Mouse (Mus musculus) cerebellum, adult 11-12 months (tissue): ENCODE data around the gene Rfx8.
"Not testable (repeated sequence)": the region's sequence is repeated elsewhere in the genome, so short reads cannot be mapped to it uniquely, and the experiment has no call there.

ENCODE experiments used
- DNase-seq: peaks from one replicate; pipeline ENCODE4 v3.0.0; 2022

The Rfx8 gene

DNA sequence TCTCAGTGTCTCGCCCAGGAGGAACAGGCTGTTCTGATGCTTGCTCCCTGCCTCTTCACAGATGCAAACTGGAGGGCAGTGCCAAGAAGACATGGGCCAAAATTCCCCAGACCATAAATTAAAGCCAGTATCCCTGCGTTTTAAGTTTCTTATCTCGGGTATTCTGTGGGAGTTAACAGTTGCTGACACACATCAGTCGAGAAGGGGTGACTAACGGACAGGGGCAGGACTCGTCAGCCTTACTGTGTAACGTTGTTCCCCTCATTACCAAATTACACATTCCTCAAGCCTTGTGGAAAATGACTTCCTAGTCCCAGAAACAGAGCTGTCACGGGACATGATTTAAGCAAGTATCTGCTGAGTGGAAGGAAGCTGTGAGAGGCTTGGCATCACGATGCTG is 33.5 kb downstream of the Rfx8 start:
- no peak for DNase-seq

DNA sequence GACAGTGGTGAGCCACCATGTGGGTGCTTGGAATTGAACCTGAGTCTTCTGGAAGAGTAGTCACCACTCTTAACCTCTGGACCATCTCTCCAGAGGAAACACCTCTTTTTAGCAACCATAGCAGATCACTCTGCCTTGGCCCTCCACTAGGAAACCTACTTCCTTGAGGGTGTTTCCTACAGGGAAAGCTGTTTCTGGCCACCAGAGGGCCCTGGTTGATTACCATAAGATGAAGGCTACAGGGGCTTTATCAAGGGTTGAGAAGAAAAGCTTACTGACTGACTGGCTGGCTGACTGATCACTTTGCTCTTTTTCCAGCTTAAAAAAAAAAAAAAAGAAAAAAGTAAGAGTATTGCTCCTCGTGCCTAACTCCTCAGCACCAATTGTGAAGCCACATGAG is 35.0 kb downstream of the Rfx8 start:
- DNase-seq, result peak; percentile 28

DNA sequence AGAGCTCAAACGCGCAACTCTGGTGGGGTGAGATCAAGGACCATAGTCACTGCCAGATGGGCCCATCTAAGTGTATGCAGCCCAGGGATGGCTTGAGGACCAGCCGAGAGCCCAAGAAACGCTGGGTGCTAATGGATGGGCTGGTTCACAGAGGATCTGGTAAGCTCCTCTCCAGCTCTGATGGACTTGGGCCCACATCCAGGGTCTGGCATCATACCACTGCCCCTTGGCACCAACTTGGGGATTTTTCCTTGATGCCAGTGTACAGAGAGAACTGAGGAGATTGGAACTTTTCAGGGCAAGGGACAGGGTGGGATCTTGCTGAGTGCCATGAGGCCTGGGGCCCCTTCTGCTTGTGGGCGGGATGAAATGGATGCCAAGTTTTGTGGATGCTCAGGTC is 39.2 kb downstream of the Rfx8 start:
- no peak for DNase-seq

DNA sequence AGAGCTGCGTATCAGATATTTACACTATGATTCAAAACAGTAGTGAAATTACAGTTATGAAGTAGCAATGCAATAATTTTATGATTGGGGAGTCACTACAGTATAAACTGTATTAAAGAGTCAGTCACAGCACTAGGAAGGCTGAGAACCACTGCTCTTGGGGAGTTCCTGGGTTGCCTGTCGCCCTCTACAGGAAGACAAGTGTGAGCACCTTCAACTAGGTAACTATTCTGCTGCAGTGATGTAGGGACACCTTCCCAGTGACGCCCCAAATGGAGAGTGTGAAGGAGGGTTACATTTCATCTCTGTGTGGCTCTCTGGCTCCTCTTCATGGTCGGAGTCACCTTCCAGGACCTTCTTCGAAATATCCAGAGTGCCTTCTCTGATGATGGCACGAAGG is 40.3 kb downstream of the Rfx8 start:
- DNase-seq, result no peak

DNA sequence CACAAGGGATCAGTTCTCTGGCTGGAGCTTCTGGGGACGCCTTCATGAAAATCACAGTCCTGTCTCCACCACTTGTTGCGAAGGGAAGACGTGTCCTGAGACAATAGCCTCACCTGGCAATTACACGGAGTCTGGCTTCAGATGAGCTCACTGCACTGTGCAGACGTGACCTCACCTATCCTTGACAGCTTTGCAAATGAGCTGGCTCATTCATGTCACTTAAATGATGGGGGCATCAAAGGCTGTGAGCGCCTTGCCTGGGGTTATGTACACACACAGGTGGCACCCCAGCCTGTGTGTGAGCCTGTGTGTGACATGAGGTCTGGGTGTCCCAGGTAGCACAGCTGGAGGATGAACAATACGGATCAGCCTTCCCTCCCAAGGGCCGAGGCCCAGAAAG is 41.9 kb downstream of the Rfx8 start:
- DNase-seq, result no peak

DNA sequence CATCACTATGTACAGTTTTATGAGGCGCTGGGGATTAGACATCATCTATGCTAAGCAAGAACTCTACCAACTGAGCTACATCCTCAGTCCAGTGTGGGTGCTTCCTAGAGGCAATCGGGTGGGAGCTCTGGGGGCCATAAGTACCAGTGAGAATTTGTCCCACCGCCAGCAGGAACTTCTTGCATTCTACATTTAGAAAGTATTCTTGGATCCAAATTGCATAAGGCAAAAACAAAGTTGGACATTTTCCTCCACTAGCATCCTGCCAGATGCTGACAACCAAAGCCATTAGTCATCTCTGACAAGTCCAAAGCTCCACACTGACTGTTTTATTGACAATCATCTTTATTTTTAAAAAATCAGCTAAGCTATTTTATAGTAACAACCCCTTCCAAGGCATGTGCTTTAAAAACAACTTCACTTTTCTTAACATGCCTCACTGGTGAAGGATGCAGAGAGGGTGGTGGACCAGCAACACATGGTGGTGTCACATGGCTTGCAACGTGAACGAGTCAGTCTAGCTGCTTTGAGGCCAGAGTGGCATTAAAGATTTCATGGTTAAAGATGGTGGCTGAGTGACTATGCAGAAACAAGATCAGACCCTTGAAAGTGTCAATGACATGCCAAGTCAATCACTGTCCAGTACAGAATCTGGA is 44.4 kb downstream of the Rfx8 start:
- DNase-seq, result no peak

DNA sequence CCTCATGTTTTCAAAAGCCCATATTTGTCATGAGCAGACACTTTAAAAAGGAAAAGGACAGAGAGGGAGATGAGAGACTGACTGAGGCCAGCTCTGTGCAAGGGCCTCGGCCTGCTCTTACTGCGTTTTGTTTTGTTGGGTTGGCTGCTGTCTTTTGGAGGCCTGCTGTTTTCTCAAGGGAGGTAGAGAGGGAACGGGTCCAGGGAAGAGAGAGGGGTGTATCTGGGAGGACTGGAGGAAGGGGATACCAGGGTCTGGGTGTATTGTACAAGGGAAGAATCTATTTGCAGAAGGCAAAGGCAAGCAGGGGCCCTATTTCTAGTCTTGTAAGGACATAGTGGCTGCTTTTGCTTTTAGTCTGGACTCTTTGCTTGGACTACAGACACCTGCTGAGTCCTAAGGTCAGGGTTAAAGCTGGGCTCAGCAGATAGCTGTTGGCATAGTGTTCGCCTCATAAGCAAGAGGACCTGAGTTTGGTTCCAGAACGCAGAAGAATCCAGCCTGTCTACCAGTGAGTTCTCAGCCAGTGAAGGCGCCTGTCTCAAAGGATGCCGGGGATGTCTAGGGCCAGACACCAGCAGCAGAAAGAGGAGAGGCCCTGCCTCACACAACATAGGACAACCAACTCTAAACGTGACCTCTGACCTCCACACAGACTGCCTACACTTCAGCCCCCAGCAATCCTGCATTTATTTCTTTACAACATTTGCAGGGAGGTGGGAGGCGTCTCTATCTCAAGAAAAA is 48.3 kb downstream of the Rfx8 start:
- no peak for DNase-seq

DNA sequence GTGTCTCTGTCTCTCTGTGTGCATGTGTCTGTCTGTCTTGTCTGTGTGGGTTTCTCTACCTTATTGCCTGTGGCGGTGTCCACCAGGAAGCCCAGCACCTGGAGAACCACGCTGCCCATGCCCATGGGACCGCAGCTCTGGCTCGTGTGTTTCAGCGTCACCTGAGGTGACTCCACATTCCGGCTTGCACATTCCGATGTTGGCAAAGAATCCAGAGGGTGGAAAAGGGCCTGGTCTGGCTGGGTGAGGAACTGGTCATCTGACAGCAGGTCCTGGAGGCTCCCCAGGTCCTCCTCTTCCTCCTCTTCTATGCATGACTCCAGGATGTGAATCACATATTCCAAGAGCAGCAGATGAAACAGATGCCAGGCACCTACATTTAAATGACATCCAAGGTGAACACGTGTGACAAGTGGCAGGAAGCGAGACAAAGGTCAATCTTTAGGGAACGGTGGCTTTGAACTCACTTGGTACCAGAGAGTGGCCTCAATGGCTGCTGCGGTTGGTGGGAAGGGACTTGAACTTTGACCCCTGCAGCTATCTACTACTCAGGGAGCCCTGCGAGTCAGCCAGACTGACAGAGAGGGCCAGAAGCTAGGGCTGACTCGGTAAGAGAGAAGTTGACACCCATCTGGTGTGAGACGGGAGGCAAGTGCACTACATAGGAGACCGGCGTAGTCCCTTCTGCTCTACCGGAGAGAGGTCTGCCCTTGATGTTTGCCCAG is 50.4 kb downstream of the Rfx8 start:
- DNase-seq, result no peak

DNA sequence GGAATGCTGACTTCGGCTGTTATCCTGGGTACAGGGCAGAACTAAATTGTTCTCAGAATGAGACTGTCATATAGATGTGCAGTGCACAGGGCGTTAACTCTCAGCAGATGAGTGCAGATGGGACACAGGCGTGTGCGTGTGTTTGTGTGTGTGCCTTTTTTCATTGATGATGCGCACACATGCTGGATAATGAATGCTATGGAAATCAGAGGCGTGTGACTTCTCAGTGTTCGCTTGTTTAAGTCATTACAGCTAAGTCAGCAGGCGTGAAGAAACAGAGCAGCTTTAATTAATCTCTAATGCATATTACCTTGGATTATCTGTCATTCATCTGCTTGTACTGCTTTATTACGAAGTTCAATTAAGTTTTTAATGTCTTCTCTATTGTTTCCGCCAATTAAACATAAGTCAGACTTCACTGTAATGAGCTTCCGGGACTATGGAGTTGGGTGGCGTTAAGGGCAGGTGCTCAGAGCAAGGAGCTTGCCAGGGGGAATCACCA is 54.0 kb downstream of the Rfx8 start:
- no peak for DNase-seq

DNA sequence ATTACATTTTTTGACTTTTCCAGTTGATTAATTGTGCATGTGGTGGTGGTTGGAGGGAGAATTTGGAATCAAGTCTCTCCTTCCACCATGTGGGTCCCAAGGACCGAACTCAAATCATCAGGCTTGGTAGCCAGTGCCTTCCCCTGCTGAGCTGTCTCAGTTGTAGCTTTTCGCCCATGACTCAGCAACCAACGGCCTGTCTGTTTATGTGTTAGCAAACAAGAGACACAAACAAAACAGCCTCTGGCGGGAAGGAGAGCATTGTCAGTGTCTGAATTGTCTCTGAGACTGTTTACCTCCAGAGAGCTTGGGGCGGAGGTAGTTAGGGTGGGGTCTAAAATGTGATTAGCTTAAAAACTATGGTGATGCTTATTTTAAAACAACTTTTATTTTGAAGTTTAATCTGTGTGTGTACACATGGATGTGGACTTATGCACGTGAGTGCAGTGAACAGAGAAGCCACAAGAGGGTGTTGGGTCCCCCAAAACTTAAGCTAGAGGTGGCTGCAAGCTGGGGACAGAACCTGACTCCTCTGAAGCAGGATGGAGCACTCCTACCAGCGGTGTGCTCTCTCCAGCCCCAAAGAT is 56.7 kb downstream of the Rfx8 start:
- no peak for DNase-seq

DNA sequence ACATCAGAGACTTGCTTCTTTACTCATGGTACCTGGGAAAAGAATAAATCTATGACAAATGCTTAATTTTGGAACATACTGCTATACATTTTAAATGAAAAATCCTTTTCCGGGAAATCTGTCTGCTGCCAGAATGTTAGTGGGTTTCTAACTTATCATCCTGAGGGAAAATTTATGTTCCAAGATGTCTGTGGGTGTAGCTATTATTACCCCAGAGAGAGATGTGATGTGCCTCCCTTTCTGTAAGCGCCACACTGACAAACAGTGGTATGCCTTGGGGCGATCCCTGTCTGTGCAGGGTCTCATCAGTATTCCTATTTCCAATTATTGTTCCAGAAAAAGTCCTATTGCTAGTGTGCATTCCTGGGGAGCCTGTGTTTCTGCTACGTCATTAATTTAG is 57.7 kb downstream of the Rfx8 start:
- no peak for DNase-seq

DNA sequence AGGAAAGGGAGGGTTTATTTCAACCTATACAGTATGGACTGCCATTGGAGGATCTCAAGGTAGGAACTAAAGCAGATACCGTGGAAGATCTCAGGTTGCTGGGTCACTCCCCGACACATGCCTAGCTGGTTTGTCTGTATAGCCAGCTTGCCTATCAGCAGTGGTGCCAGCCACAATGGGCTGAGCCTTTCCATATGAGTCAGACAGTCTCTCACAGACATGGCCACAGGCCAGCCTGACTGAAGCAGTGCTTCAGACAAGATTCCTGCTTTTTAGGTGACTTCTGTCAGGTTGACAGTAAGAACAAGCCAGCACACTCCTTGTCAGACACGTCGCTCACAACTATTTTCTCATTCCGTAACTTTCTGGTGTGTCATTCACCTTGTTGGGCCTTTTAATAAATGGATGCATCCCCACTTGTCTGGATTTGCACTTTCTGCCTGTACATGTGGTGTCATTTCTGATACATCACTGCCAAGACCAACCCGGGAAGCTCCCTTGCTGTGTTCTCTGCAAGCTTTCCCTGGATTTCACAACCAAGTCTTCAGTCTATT is 63.7 kb downstream of the Rfx8 start:
- DNase-seq, result no peak

DNA sequence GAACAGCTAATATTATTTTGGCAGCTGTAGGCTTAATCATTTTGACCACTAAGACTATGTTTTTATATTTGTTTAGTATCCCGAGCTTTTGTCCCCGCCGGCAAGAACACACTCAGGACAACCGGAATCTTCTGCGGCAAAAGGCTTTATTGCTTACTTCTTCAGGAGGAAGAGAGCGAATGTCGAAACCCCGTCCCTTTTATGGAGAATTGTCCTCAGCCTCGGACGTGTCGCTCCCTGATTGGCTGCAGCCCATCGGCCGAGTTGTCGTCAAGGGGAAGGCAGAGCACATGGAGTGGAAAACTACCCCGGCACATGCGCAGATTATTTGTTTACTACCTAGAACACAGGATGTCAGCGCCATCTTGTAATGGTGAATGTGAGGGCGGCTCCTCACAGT is 65.9 kb downstream of the Rfx8 start:
- DNase-seq, result not testable (repeated sequence)

DNA sequence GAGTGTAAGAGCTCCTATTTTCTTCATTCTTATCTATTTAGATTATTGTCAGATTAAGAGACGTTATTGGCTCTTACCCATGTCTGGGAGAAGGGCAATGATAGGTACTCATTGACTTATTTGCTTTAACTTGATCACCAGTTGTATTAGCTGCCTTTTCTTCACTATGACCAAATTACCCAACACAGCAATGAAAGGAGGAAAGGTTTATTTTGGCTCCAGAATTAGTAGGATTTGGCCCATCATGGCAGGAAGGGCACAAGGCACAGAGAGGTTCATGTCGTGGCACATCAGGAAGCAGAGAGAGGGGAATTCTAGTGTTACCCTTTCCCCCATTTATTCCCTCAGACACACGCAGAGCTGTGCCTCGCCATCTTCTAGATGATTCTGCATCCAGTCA is 67.8 kb downstream of the Rfx8 start:
- no peak for DNase-seq

DNA sequence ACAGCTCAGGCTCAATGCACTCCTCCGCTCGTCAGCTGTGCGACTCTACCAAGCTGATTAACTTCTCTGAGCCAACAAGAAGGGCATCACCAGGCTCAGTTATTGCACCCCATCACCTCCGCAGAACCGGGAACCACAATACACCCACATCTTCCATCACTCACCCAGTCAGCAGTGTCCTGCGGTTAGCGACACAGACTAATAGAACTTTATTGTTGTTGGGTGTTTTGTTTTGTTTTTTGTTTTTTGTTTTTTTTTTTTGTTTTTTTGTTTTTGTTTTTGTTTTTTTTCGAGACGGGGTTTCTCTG is 69.6 kb downstream of the Rfx8 start, which contains the start of gene Creg2:
Gene Creg2 (minus strand): TSS at position 234 of the 308 bp plus-strand sequence.
- DNase-seq, result no peak

DNA sequence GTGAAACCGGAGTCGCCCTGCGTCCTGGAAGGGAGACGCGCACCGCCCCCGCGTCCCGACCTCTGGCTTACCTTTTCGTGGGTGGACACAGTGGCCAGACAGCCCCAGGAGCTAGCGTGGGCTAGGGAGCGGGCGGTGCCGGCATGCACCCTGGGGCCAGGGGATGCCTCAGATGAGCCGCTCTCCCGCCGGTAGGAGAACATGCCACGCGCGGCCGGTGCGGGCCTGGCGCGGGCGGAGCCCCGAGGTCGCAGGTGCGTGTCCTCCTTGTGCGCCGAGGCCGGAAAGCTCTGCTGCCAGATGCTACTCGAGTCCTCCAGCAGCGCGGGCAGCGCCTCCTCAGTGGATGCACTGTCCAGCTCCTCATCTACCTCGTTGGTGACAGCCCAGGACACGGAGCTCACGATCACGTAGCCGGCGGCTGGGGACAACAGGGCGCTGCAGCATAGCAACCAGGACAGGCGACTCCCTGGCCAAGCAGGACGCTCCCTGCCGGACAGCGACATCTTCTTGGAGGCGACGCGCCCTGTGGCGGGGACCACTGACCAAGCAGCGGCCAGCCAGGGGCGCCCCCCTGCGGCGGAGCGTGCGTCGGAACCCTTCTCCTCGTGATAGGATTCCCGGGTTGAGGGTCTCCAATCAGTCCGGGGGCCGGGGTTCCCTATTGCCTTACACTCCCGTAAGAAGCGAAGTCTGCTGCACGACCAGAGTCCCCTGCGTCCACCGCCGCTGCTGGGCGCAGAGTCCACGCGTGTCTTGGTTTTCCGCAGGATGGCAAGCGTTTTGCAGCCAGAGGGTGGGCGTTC is 70.2 kb downstream of the Rfx8 start:
- DNase-seq, result peak; percentile 44

DNA sequence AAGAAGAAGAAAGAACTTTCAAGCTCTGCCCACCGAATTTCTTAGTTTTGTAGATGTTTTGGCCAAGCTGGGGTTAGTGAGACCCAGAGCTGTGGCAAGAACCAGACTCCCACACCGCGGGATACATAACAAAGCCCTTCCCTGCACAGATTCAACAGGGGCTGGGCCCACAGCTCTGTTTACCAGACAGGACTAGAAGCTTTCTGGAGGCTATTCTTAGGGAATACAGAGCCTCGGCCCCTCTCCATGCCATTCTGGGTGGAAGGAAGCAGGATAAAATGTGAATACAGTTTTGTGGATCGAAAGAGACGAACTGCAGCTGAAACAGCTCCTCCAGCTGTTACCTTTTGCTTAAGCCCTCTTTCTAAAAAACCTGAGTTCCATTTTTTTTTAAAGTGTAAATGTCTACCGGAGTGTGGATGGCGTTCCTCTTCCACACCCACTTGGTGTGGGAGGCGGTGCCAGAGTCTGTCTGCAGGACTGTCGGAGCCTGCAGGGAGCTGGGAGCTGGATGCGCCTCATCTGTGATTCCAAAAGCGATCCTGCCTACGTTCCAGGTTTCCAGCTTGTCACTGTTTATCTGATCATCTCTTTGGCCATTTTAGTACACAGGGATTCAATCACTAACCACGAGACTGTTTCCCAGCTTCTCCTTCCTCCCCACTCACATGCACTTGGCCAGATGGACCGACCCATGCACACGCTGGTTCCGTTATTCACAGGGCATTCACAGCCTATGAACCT is 70.9 kb downstream of the Rfx8 start:
- DNase-seq, result no peak

DNA sequence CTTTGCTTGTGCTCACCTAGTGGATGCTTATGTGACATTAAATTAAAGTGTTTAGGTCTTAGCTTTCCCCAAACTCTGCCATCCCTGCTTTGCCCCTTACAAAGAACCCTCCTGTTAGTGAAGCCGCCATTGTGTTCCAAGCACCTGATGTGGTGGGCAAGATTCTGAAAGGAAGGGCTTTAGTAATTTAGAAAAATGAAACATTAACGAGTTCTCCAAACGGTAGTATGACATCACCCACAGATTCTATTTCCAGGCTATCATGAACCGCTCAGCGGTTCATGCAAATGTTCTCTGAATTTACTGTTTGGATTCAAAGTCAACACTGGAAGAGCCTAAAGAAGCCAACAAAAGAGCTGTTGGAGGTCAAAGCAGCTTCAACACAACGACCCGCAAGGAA is 72.2 kb downstream of the Rfx8 start:
- no peak for DNase-seq

DNA sequence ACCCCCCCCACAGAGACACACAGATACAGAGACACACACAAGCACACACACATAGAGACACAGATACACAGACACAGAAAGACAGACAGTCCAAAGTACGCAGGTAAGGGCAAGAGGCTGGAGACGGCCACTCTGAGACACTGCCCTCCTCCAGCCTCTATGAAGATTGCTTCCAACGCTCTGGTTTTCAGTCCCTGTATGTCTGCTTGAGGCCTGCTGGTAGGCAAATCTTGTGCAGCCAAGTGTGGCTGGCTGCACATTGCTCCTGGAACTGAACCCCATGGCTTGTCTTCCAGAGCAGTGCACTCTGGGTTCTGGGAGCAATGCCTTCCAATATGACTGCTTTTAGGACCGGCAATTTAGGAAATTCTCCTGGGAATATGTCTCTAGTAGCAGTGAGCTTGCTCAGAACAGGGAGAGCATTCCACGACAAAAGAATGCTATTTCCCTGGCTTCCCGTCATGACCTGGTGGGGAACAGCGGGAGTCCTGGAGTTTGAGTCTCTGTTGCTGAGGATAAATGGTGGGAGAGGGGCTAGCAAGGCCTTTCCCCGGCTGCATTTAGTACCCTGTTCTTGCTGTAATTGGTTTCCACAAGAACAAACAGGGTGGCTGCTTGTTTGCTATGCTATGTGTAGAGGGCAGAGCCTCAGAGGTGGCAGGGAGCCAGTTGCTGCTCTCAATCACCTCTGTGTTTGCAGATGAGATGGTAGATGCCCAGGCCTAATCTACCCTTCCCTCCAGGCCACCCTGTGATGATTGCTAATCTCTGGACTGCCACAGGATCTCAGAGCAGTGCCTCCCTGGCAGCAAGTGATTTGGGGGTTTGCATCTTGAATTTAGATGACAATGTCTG is 74.7 kb downstream of the Rfx8 start:
- DNase-seq, result no peak

DNA sequence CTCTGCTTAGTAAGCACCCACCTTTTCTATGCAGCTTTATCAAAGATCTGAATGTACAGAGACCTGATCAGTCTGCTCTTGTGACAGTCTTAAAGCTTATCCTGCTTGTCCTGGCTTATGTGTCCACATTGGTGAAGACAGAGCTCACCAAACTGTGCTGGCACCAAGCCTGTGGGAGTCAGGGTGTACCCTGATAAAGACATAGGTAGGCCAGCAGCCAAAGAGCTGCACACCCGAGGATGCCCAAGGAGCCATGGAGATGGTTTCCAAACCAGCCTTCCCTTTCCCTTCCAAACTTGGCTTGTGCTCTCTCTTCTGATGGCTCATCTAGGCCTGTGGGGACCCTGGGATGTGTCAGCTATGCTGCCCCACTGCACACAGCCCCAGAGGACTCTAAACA is 76.5 kb downstream of the Rfx8 start:
- DNase-seq, result no peak

DNA sequence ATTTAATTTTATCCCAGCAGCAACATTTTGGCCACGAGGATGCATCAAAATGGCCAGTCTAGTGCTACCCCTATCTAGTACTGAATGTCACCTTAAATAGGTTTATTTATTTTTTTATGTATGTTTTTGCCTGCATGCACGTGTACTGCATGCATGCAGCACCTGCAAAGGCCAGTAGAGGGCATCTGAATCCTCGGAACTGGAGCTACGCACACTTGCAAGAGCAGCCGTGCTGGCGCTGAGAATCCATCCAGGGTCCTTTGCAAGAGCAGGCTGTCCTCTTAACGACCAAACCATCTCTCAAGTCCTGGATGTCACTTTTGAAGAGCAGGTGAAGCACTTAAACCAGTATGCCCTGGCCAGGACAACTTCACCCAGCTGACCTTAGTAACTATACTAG is 79.1 kb downstream of the Rfx8 start:
- DNase-seq, result no peak
